Mouse (Mus musculus) liver, embryonic 14.5 days (tissue): ENCODE measurements around the gene Shoc2. TPM values are rescaled to one million over a fixed set of nuclear protein-coding genes. Genes with fewer than 3 reads are reported as not detected.

Source experiments
- ATAC-seq: fragments of 200-750 bp; cut with Nextera tagmentation; 2 replicates; pipeline ENCODE4 v1.8.0; 2017; ENCODE audit warnings: moderate number of reproducible peaks, mild to moderate bottlenecking, moderate library complexity; ENCODE audit not compliant: insufficient read depth
- DNase-seq, 3 experiments: peaks; one replicate each; pipeline ENCODE4 v3.0.0-alpha.2; 2012 to 2013; ENCODE audit warnings: low read depth in 3 of 3, low spot score in 3 of 3
- H3K27ac ChIP-seq: fragments of 300-500 bp; sonication (generic); 2 replicates; pipeline ENCODE4 v1.5.1; 2014; ENCODE audit warnings: moderate library complexity, mild to moderate bottlenecking, control low read depth, inconsistent platforms
- H3K27me3 ChIP-seq: fragments of 300-500 bp; sonication (generic); 2 replicates; pipeline ENCODE4 v1.6.1; 2014; ENCODE audit warnings: mild to moderate bottlenecking, low read length, moderate library complexity; ENCODE audit not compliant: control insufficient read depth, insufficient read depth
- H3K36me3 ChIP-seq: fragments of 300-500 bp; sonication (generic); replicated peaks from 2 replicates; pipeline ENCODE4 v1.6.1; 2014; ENCODE audit warnings: low read depth; ENCODE audit not compliant: control insufficient read depth, insufficient read depth
- H3K4me1 ChIP-seq, 2 experiments: fragments of 200-500 bp in 1 of 2; fragments of 300-500 bp in 1 of 2; sonication (generic) in 1 of 2; replicated peaks; 2 replicates each; pipeline ENCODE4 v1.6.1; 2012 to 2014; ENCODE audit warnings: antibody characterized with exemption in 1 of 2, inconsistent platforms in 1 of 2, low read length in 1 of 2; ENCODE audit not compliant: control insufficient read depth in 2 of 2, insufficient read depth in 2 of 2
- H3K4me2 ChIP-seq: fragments of 300-500 bp; sonication (generic); 2 replicates; pipeline ENCODE4 v1.6.1; 2014; ENCODE audit warnings: low read depth, mild to moderate bottlenecking, control low read depth, moderate library complexity
- H3K4me3 ChIP-seq, 2 experiments: fragments of 200-500 bp in 1 of 2; fragments of 300-500 bp in 1 of 2; sonication (generic) in 1 of 2; 2 replicates each; pipeline ENCODE4 v1.5.1; 2012 to 2014; ENCODE audit warnings: low read depth in 2 of 2, low read length in 2 of 2, mild to moderate bottlenecking in 2 of 2, control low read depth in 1 of 2, inconsistent platforms in 1 of 2, moderate library complexity in 1 of 2; ENCODE audit not compliant: insufficient read depth in 1 of 2
- H3K9ac ChIP-seq: fragments of 300-500 bp; sonication (generic); replicated peaks from 2 replicates; pipeline ENCODE4 v1.6.1; 2014; ENCODE audit warnings: mild to moderate bottlenecking, control low read depth, moderate library complexity
- H3K9me3 ChIP-seq: fragments of 300-500 bp; sonication (generic); 2 replicates; pipeline ENCODE4 v1.6.1; 2016; ENCODE audit warnings: low read length, mixed read lengths; ENCODE audit not compliant: control insufficient read depth
- CTCF ChIP-seq: IDR thresholded peaks from 2 replicates; pipeline ENCODE4 v1.5.1; 2016; ENCODE audit warnings: antibody characterized with exemption, low read depth, control low read depth
- EP300 ChIP-seq: IDR thresholded peaks from 2 replicates; pipeline ENCODE4 v1.6.1; 2016; ENCODE audit warnings: antibody characterized with exemption, low read depth
- WGBS: fragments of 180-500 bp; shearing (Covaris S2); extraction: QIAGEN DNeasy Blood & Tissue Kit; methylation state at CpG from one replicate; pipeline ENCODE4 v1.1.7; 2014; ENCODE audit not compliant: insufficient replicate concordance; 5-methylcytosine and 5-hydroxymethylcytosine counted together
- polyA plus RNA-seq, 2 experiments: library from polyadenylated mRNA; depleted of rRNA in 1 of 2; stranded (reverse) in 1 of 2; unstranded in 1 of 2; fragments of >200 nt; fragmentation: Nextera tagmentation in 1 of 2; extraction: Ambion mirVana in 1 of 2; gene quantifications; 2 replicates each; pipeline versions ENCODE4 v1.2.1 to v1.2.3; 2012 to 2014

Shoc2 gene
- polyA plus RNA-seq, 2 experiments, result 9.8 to 18.9 TPM

- 0 out of 4 replicates have a peak, but pooled peaks cover 0 to 1% of the 10 kb centered on the region in 2 experiments for H3K4me1 ChIP-seq
- H3K4me3 ChIP-seq, result no peak overlapping the region
- no peaks in the 10 kb centered on the region for H3K9me3 ChIP-seq
- no peak overlapping the region for H3K9ac ChIP-seq
- no peaks in the 10 kb centered on the region for H3K27me3 ChIP-seq
- no peak overlapping the region for H3K27ac ChIP-seq
- no peak overlapping the region for H3K4me2 ChIP-seq
- no peak for TF ChIP-seq EP300
- TF ChIP-seq CTCF, result no peak
- peaks cover 2% of the 10 kb centered on the region for H3K36me3 ChIP-seq
- DNase-seq (no peak), ATAC-seq (no peak)
Observed at GRCm38 (mm10) chr19:53933050-53933449, 11.1 kb upstream of the Shoc2 start.

- H3K4me1 ChIP-seq, result 0 out of 4 replicates have a peak, but pooled peaks cover 0 to 1% of the 10 kb centered on the region in 2 experiments
- no peak overlapping the region for H3K4me2 ChIP-seq
- no peak overlapping the region for H3K9ac ChIP-seq
- no peak for ATAC-seq
- H3K4me3 ChIP-seq, result no peak overlapping the region
- H3K36me3 ChIP-seq, result peaks cover 2% of the 10 kb centered on the region
- TF ChIP-seq EP300 (no peak), CTCF (no peak)
- no peaks in the 10 kb centered on the region for H3K9me3 ChIP-seq
- H3K27me3 ChIP-seq, result no peaks in the 10 kb centered on the region
- no peak for DNase-seq
- H3K27ac ChIP-seq, result no peak overlapping the region
Observed at GRCm38 (mm10) chr19:53934046-53934445, 10.1 kb upstream of the Shoc2 start.

- DNase-seq (peak in 1 of 3 experiments; percentile 44), ATAC-seq (no peak)
- H3K27ac ChIP-seq, result no peak overlapping the region; the same call in 1 of the 2 replicates
- H3K27me3 ChIP-seq, result no peaks in the 10 kb centered on the region
- WGBS, result 39% methylated on average over 4 of the region's 4 CpGs
- no peak for TF ChIP-seq CTCF
- peak; percentile 62; the same call in 1 of the 2 replicates for TF ChIP-seq EP300
- no peak overlapping the region for H3K4me2 ChIP-seq
- H3K9me3 ChIP-seq, result no peaks in the 10 kb centered on the region
- H3K4me1 ChIP-seq, result peaks cover 17 to 24% of the 10 kb centered on the region in 2 experiments
- no peak overlapping the region for H3K9ac ChIP-seq
- no peaks in the 10 kb centered on the region; the same call in 1 of the 2 replicates for H3K36me3 ChIP-seq
- no peak overlapping the region for H3K4me3 ChIP-seq
Observed at GRCm38 (mm10) chr19:53939467-53939866, 4.6 kb upstream of the Shoc2 start.

GRCm38 (mm10) chr19:53941139-53941538, 3.0 kb upstream of the Shoc2 start:
- peaks cover 20 to 26% of the 10 kb centered on the region in 2 experiments for H3K4me1 ChIP-seq
- no peak overlapping the region for H3K4me3 ChIP-seq
- ATAC-seq, result no peak
- TF ChIP-seq EP300 (peak; percentile 60), CTCF (no peak)
- no peaks in the 10 kb centered on the region for H3K9me3 ChIP-seq
- peak overlapping the region; percentile 7; the same call in 1 of the 2 replicates for H3K27ac ChIP-seq
- 5% methylated on average over 4 of the region's 4 CpGs for WGBS
- no peaks in the 10 kb centered on the region; the same call in 1 of the 2 replicates for H3K36me3 ChIP-seq
- no peaks in the 10 kb centered on the region for H3K27me3 ChIP-seq
- H3K4me2 ChIP-seq, result no peak overlapping the region; the same call in 1 of the 2 replicates
- H3K9ac ChIP-seq, result no peak overlapping the region
- peak in 2 of 3 experiments; percentile 38 to 40 for DNase-seq

GRCm38 (mm10) chr19:53942342-53942741, 1.8 kb upstream of the Shoc2 start:
- peaks cover 22 to 26% of the 10 kb centered on the region in 2 experiments for H3K4me1 ChIP-seq
- H3K4me3 ChIP-seq, result no peak overlapping the region
- WGBS, result 83% methylated on average over 2 of the region's 2 CpGs
- H3K4me2 ChIP-seq, result peak overlapping the region; percentile 95
- H3K9me3 ChIP-seq, result no peaks in the 10 kb centered on the region
- DNase-seq, result no peak
- no peaks in the 10 kb centered on the region; the same call in 1 of the 2 replicates for H3K36me3 ChIP-seq
- no peak overlapping the region for H3K9ac ChIP-seq
- H3K27ac ChIP-seq, result no peak overlapping the region
- ATAC-seq, result no peak
- TF ChIP-seq CTCF (no peak), EP300 (no peak)
- no peaks in the 10 kb centered on the region for H3K27me3 ChIP-seq
